8 mouse cellular contexts compared by ENCODE assay signal in genomic region chr9:63956052-63956451, GRCm38 (mm10).
DNase-seq lines count a peak whose midpoint lies in the region; TF ChIP-seq lines count a peak whose summit lies in the region.
"Had no signal": no experiment of that assay in that cellular context is flagged by ENCODE, and none has a peak within 500 bp of the region (broad histone marks: within the 10 kb centered on the region; RNA-seq: fewer than 3 reads in every experiment).

No protein-coding gene starts in this region.

- H3K27me3 ChIP-seq in C2C12 (ENCODE audit: control insufficient read depth, insufficient read depth, insufficient read length): no peaks in the 10 kb centered on the region

- H3K4me3 ChIP-seq in C2C12 (ENCODE audit: insufficient read depth, poor library complexity, severe bottlenecking) (no peak overlapping the region), ES-E14 (ENCODE audit: insufficient read depth in 1 of 2, low read depth in 1 of 2, low read length in 2 of 2, poor library complexity in 1 of 2, severe bottlenecking in 1 of 2) (no peak overlapping the region)
- H3K4me3 ChIP-seq: liver, embryonic 15.5 days had no signal

- in situ Hi-C loops in ES-E14 (cut with MboI; ENCODE audit: low sequenced_read_pairs in 2 of 2, unreplicated experiment in 2 of 2): no loop called here

- no peak overlapping the region for H3K27ac ChIP-seq in ES-E14 (ENCODE audit: insufficient read depth, low read depth, low read length, poor library complexity, severe bottlenecking)
- H3K27ac ChIP-seq: liver, embryonic 15.5 days had no signal

- DNase-seq in ES-E14 (ENCODE audit: low read depth, low spot score): peak; percentile 64
- DNase-seq in cerebellum, postnatal 4 days (ENCODE audit: low spot score in 2 of 2): peak; percentile 67 to 78
- DNase-seq in heart, adult 18-20 months: peak; percentile 62 to 88
- DNase-seq in layer of hippocampus, adult 11-12 months (ENCODE audit: low spot score): peak; percentile 81
- peak; percentile 88 for DNase-seq in lung, postnatal 36 days
- DNase-seq in spleen, postnatal 10 days (ENCODE audit: low spot score in 2 of 2): peak; percentile 41 to 81

- no peak overlapping the region for H3K9ac ChIP-seq in ES-E14 (ENCODE audit: insufficient read depth, low read depth, low read length, poor library complexity, severe bottlenecking)
- H3K9ac ChIP-seq: liver, embryonic 15.5 days had no signal

- H3K79me2 ChIP-seq in C2C12 (ENCODE audit: control insufficient read depth, insufficient read depth): no peaks in the 10 kb centered on the region

- peaks cover 4 to 29% of the 10 kb centered on the region in 2 experiments; a peak in 3 of 4 replicates for H3K4me1 ChIP-seq in ES-E14 (ENCODE audit: control insufficient read depth in 2 of 2, insufficient read depth in 2 of 2, low read length in 2 of 2, poor library complexity in 1 of 2)

- no peaks in the 10 kb centered on the region for H3K9me3 ChIP-seq in ES-E14 (ENCODE audit: control insufficient read depth, insufficient read depth, low read depth, low read length)
- H3K9me3 ChIP-seq: liver, embryonic 15.5 days had no signal

- H3K79me3 ChIP-seq in C2C12 (ENCODE audit: low read depth): no peaks in the 10 kb centered on the region

- H3ac ChIP-seq in C2C12 (ENCODE audit: control insufficient read depth, insufficient read length, low read depth): no peak overlapping the region

- peak; percentile 78 for TF ChIP-seq CTCF in C2C12 (IDR thresholded peaks at IDR 0.05; ENCODE audit: control insufficient read depth, insufficient read depth, insufficient read length)

- H3K36me3 ChIP-seq in C2C12 (ENCODE audit: control insufficient read depth, insufficient read depth) (peaks cover 6% of the 10 kb centered on the region), ES-E14 (ENCODE audit: control insufficient read depth, insufficient read depth, low read length, poor library complexity, severe bottlenecking) (no peaks in the 10 kb centered on the region; the same call in 1 of the 2 replicates)

TF ChIP-seq in C2C12, 6 proteins besides CTCF, POLR2A, EP300 and RAD21:
- TF ChIP-seq MAX (IDR thresholded peaks at IDR 0.05) (no peak), MYOD1 (IDR thresholded peaks at IDR 0.05; ENCODE audit: control insufficient read depth, insufficient read length, low read depth) (no peak), USF1 (IDR thresholded peaks at IDR 0.05; ENCODE audit: low read depth) (no peak), CEBPB (IDR thresholded peaks at IDR 0.05; ENCODE audit: low read depth) (no peak)

TF ChIP-seq in ES-E14, 5 proteins besides CTCF, POLR2A, EP300 and RAD21:
- no peak for TF ChIP-seq HCFC1 (IDR thresholded peaks at IDR 0.05; ENCODE audit: borderline replicate concordance, insufficient read depth, low read length)
- no peak for TF ChIP-seq MAFK (IDR thresholded peaks at IDR 0.05; ENCODE audit: insufficient read depth, low read depth, low read length)
- TF ChIP-seq CHD2 (IDR thresholded peaks at IDR 0.05; ENCODE audit: low read depth, low read length): no peak
- no peak for TF ChIP-seq ZC3H11A (IDR thresholded peaks at IDR 0.05; ENCODE audit: borderline replicate concordance, low read depth, low read length)
- no peak for TF ChIP-seq ZNF384 (IDR thresholded peaks at IDR 0.05; ENCODE audit: low read depth, low read length)
